Mouse (Mus musculus): ENCODE results near the gene Nop10. TPM values are rescaled to one million over a fixed set of nuclear protein-coding genes. Genes with fewer than 3 reads are reported as not detected.
"Not testable (repeated sequence)": the region's sequence is repeated elsewhere in the genome, so short reads cannot be mapped to it uniquely, and the experiment has no call there.

The Nop10 gene
- polyA plus RNA-seq, 1 experiment: 145 TPM

- peak; percentile 85 for DNase-seq (ENCODE audit: low spot score)
Observed at GRCm38 (mm10) chr2:112265448-112266241, 3.9 kb downstream of the Nop10 start, which contains the start of gene Slc12a6. Gene Slc12a6 (plus strand): TSS chr2:112265825.

GRCm38 (mm10) chr2:112266242-112266592 is 4.5 kb downstream of the Nop10 start, which contains the start of gene Gm21985:
Gene Gm21985 (plus strand): TSS chr2:112266314.
- no peak for DNase-seq (ENCODE audit: low spot score)

GRCm38 (mm10) chr2:112266780-112267179 is 5.1 kb downstream of the Nop10 start:
- DNase-seq (ENCODE audit: low spot score): no peak

- DNase-seq (ENCODE audit: low spot score): no peak
Observed at GRCm38 (mm10) chr2:112267547-112268269, 6.0 kb downstream of the Nop10 start.

GRCm38 (mm10) chr2:112270011-112270410 is 8.3 kb downstream of the Nop10 start:
- DNase-seq (ENCODE audit: low spot score): no peak

- no peak for DNase-seq (ENCODE audit: low spot score)
Observed at GRCm38 (mm10) chr2:112272909-112273308, 11.2 kb downstream of the Nop10 start.

GRCm38 (mm10) chr2:112273474-112273873 is 11.7 kb downstream of the Nop10 start:
- DNase-seq (ENCODE audit: low spot score): no peak

- DNase-seq (ENCODE audit: low spot score): no peak
Observed at GRCm38 (mm10) chr2:112276870-112277269, 15.1 kb downstream of the Nop10 start.

- no peak for DNase-seq (ENCODE audit: low spot score)
Observed at GRCm38 (mm10) chr2:112282846-112283245, 21.1 kb downstream of the Nop10 start.

GRCm38 (mm10) chr2:112284363-112285030 is 22.8 kb downstream of the Nop10 start:
- DNase-seq (ENCODE audit: low spot score): peak; percentile 42

- DNase-seq (ENCODE audit: low spot score): no peak
Observed at GRCm38 (mm10) chr2:112285031-112285390, 23.3 kb downstream of the Nop10 start.

- not testable (repeated sequence) for DNase-seq (ENCODE audit: low spot score)
Observed at GRCm38 (mm10) chr2:112286062-112286461, 24.3 kb downstream of the Nop10 start.

GRCm38 (mm10) chr2:112287059-112287458 is 25.3 kb downstream of the Nop10 start:
- DNase-seq (ENCODE audit: low spot score): no peak

GRCm38 (mm10) chr2:112289507-112289906 is 27.8 kb downstream of the Nop10 start:
- DNase-seq (ENCODE audit: low spot score): no peak

GRCm38 (mm10) chr2:112292823-112293222 is 31.1 kb downstream of the Nop10 start:
- no peak for DNase-seq (ENCODE audit: low spot score)

GRCm38 (mm10) chr2:112296211-112296610 is 34.5 kb downstream of the Nop10 start:
- no peak for DNase-seq (ENCODE audit: low spot score)

- DNase-seq (ENCODE audit: low spot score): no peak
Observed at GRCm38 (mm10) chr2:112298221-112298620, 36.5 kb downstream of the Nop10 start.

GRCm38 (mm10) chr2:112308671-112309070 is 46.9 kb downstream of the Nop10 start:
- no peak for DNase-seq (ENCODE audit: low spot score)

GRCm38 (mm10) chr2:112309161-112309600 is 47.5 kb downstream of the Nop10 start:
- DNase-seq (ENCODE audit: low spot score): no peak

Data from urinary bladder, adult 2 months (tissue).